Mouse (Mus musculus): ENCODE results near the gene Dnmt3l. TPM values are rescaled to one million over a fixed set of nuclear protein-coding genes. Genes with fewer than 3 reads are reported as not detected.
"Not testable (repeated sequence)": the region's sequence is repeated elsewhere in the genome, so short reads cannot be mapped to it uniquely, and the experiment has no call there.

Dnmt3l gene
- polyA plus RNA-seq, 1 experiment from 2014 or later = 0.36 TPM

DNA sequence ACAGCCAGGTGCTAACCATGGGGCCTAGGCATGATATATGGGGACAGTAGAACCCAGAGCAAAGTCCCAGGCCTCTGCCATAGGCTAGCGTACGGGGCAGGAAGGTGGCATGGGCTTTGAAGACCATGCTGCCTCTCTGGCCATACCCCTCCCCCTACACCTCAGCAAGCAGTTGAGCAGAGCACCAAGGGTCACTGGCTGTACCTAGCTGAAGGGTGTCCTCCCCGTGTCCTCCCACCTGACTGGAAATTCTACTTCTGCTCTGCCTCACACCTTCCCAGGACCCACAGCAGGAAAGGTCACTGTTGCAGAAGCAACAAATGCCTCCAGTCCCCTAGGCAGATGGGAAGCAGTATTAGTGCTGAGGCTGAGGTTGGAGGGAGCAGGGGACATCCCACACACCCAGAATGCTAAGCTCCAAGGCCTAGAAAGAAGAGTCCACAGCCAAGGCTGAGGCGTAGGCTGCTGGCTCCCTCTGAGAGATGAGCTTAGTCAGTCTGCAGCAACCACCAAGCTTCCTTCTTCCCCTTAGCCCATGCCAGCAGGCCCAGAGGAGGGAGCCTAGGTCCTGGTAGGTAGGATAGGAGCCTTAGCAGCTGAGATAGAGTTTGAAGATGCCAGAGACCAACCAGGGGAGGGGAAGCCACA lies 35.8 kb upstream of the Dnmt3l start:
- H3K9ac ChIP-seq (replicated peaks; ENCODE audit: low read depth) = no peak overlapping the region

GRCm38 (mm10) chr10:78007203-78007602 lies 34.5 kb upstream of the Dnmt3l start:
- H3K27me3 ChIP-seq (replicated peaks; ENCODE audit: insufficient read depth, low read length) = no peaks in the 10 kb centered on the region
- H3K4me3 ChIP-seq (ENCODE audit: low read depth, low read length) = no peak overlapping the region
- WGBS = 33% methylated on average over 7 of the region's 7 CpGs
- peaks cover 6% of the 10 kb centered on the region; the same call in 1 of the 2 replicates for H3K36me3 ChIP-seq (ENCODE audit: insufficient read depth, low read length)
- H3K4me2 ChIP-seq (replicated peaks; ENCODE audit: low read depth, low read length) = no peak overlapping the region
- no peak for TF ChIP-seq EP300 (IDR thresholded peaks at IDR 0.05)
- TF ChIP-seq CTCF (IDR thresholded peaks at IDR 0.05) = no peak
- DNase-seq (ENCODE audit: low spot score) (no peak), ATAC-seq (no peak)
- no peaks in the 10 kb centered on the region for H3K9me3 ChIP-seq (ENCODE audit: low read length)
- no peak overlapping the region for H3K27ac ChIP-seq (ENCODE audit: low read length)
- H3K4me1 ChIP-seq (ENCODE audit: insufficient read depth, low read depth, low read length) = peaks cover 12% of the 10 kb centered on the region; the same call in 1 of the 2 replicates
- no peak overlapping the region for H3K9ac ChIP-seq (replicated peaks; ENCODE audit: low read depth)

More for the DNA sequence above, 35.8 kb upstream of the Dnmt3l start:
- H3K27me3 ChIP-seq (replicated peaks; ENCODE audit: insufficient read depth, low read length) = no peaks in the 10 kb centered on the region
- peaks cover 16% of the 10 kb centered on the region for H3K36me3 ChIP-seq (ENCODE audit: insufficient read depth, low read length)
- peaks cover 12% of the 10 kb centered on the region; the same call in 1 of the 2 replicates for H3K4me1 ChIP-seq (ENCODE audit: insufficient read depth, low read depth, low read length)
- H3K27ac ChIP-seq (ENCODE audit: low read length) = no peak overlapping the region
- no peak overlapping the region for H3K4me2 ChIP-seq (replicated peaks; ENCODE audit: low read depth, low read length)
- TF ChIP-seq EP300 (IDR thresholded peaks at IDR 0.05) (no peak), CTCF (IDR thresholded peaks at IDR 0.05) (no peak)
- WGBS = 80% methylated on average over 4 of the region's 4 CpGs
- no peak for DNase-seq (ENCODE audit: low spot score)
- no peak overlapping the region for H3K4me3 ChIP-seq (ENCODE audit: low read depth, low read length)
- ATAC-seq = no peak
- no peaks in the 10 kb centered on the region for H3K9me3 ChIP-seq (ENCODE audit: low read length)

DNA sequence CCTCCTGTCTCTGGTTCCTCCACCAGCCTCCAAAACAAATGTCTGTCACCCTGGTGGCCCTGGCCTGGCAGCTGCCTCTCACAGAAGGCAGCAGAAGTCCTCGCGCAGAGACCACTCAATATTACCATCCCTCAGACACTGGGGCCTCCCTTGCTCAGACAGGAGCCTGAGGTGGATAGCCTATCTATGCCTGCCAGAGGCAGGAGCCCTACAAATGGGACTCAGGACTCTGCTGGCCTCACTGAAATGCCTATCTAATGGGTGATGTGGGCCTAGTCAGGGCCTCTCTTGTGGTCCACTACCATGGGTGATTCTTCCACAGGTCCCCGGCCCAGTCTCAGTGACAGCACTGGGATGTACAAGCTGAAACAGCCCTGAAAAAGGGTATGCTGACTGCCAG lies 33.6 kb upstream of the Dnmt3l start:
- no peaks in the 10 kb centered on the region for H3K9me3 ChIP-seq (ENCODE audit: low read length)
- no peak for TF ChIP-seq EP300 (IDR thresholded peaks at IDR 0.05)
- TF ChIP-seq CTCF (IDR thresholded peaks at IDR 0.05) = no peak
- DNase-seq (ENCODE audit: low spot score) = no peak
- H3K4me2 ChIP-seq (replicated peaks; ENCODE audit: low read depth, low read length) = peak overlapping the region; percentile 76
- H3K4me3 ChIP-seq (ENCODE audit: low read depth, low read length) = no peak overlapping the region
- 62% methylated on average over 3 of the region's 3 CpGs for WGBS
- peaks cover 12% of the 10 kb centered on the region; the same call in 1 of the 2 replicates for H3K4me1 ChIP-seq (ENCODE audit: insufficient read depth, low read depth, low read length)
- H3K27me3 ChIP-seq (replicated peaks; ENCODE audit: insufficient read depth, low read length) = no peaks in the 10 kb centered on the region
- H3K27ac ChIP-seq (ENCODE audit: low read length) = no peak overlapping the region
- H3K9ac ChIP-seq (replicated peaks; ENCODE audit: low read depth) = 0 out of 2 replicates have a peak overlapping the region, but pooled peaks have one; percentile 19
- no peaks in the 10 kb centered on the region for H3K36me3 ChIP-seq (ENCODE audit: insufficient read depth, low read length)
- no peak for ATAC-seq

DNA sequence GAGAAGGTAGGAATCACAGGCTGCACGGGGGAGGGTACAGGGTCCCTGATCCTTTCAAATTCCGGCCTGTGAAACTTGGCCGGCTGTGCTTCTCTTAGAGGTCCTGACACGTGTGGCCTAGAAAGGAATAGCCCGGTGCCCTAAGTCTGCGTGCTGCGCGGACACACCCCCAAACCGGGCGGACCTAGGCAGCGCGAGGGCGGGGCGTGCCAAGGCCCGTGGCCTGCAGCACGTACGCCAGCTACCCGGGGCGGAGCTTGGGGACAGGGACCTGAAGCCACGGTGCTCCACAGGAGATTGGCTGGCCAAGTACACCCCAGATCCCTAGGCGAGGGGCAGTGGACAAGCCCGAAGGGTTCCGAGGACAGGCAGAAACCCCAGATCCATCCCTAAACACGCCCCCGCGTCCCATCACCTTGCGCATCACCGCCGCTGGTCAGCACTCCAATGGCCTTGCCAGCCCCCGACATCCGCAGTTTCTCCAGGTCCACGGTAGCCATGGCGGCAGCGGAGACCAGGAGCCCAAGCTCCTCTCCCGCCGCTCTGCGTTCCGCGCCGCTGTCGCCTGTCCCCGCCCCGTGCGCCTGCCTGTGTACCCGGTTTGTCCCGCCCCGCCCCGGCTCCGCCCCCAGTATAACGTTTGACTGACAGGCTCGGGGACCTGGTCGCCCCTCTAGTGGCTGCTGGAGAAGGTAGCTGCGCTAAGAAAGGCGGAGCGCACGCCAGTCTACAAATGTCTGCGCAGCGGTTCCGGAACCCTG lies 32.4 kb upstream of the Dnmt3l start:
- TF ChIP-seq EP300 (IDR thresholded peaks at IDR 0.05) = no peak
- TF ChIP-seq CTCF (IDR thresholded peaks at IDR 0.05) = peak; percentile 83
- ATAC-seq (peak; percentile 98), DNase-seq (ENCODE audit: low spot score) (peak; percentile 97)
- no peaks in the 10 kb centered on the region for H3K36me3 ChIP-seq (ENCODE audit: insufficient read depth, low read length)
- H3K4me2 ChIP-seq (replicated peaks; ENCODE audit: low read depth, low read length) = peak overlapping the region; percentile 76
- peak overlapping the region; percentile 43 for H3K9ac ChIP-seq (replicated peaks; ENCODE audit: low read depth)
- no peaks in the 10 kb centered on the region for H3K9me3 ChIP-seq (ENCODE audit: low read length)
- H3K27ac ChIP-seq (ENCODE audit: low read length) = peak overlapping the region; percentile 91
- peak overlapping the region; percentile 85 for H3K4me3 ChIP-seq (ENCODE audit: low read depth, low read length)
- WGBS = under 1% methylated on average over 54 of the region's 59 CpGs
- no peaks in the 10 kb centered on the region for H3K27me3 ChIP-seq (replicated peaks; ENCODE audit: insufficient read depth, low read length)
- peaks cover 12% of the 10 kb centered on the region; the same call in 1 of the 2 replicates for H3K4me1 ChIP-seq (ENCODE audit: insufficient read depth, low read depth, low read length)

GRCm38 (mm10) chr10:78009945-78010293 lies 31.8 kb upstream of the Dnmt3l start, which contains the start of gene Pfkl:
TSS of gene Pfkl (minus strand) at chr10:78010083.
- peak within 1 kb of the TSS; percentile 43 for H3K9ac ChIP-seq (replicated peaks; ENCODE audit: low read depth)
- peak within 1 kb of the TSS; percentile 76 for H3K4me2 ChIP-seq (replicated peaks; ENCODE audit: low read depth, low read length)
- H3K27ac ChIP-seq (ENCODE audit: low read length) = peak within 1 kb of the TSS; percentile 91
- DNase-seq (ENCODE audit: low spot score) (peak; percentile 74), ATAC-seq (peak; percentile 28)
- no peaks in the 10 kb centered on the region for H3K27me3 ChIP-seq (replicated peaks; ENCODE audit: insufficient read depth, low read length)
- WGBS = 2% methylated on average over 9 of the region's 9 CpGs
- H3K9me3 ChIP-seq (ENCODE audit: low read length) = no peaks in the 10 kb centered on the region
- H3K36me3 ChIP-seq (ENCODE audit: insufficient read depth, low read length) = no peaks in the 10 kb centered on the region
- peaks cover 12% of the 10 kb centered on the region; the same call in 1 of the 2 replicates for H3K4me1 ChIP-seq (ENCODE audit: insufficient read depth, low read depth, low read length)
- H3K4me3 ChIP-seq (ENCODE audit: low read depth, low read length) = peak within 1 kb of the TSS; percentile 85
- TF ChIP-seq CTCF (IDR thresholded peaks at IDR 0.05) = no peak
- TF ChIP-seq EP300 (IDR thresholded peaks at IDR 0.05) = no peak

DNA sequence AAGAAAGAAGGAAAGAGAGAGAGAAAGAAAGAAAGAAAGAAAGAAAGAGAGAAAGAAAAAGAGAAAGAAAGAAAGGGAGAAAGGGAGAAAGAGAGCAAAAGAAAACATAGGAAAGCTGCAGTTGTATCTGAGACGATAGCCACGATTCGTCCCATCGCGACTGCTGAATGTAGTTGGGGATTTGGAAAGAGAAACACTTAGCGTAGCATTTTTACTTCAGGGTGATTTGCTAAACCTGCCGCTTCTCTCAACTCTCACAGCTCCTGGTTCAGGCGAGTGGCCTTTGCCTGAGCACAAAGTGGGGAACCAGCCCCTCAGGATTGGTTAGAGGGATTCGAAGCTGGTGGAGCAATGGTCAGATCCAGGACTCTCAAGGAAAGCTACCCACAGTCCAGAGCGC lies 31.4 kb upstream of the Dnmt3l start:
- 0 out of 2 replicates have a peak overlapping the region, but pooled peaks have one; percentile 2 for H3K9ac ChIP-seq (replicated peaks; ENCODE audit: low read depth)
- WGBS = 13% methylated on average over 10 of the region's 10 CpGs

DNA sequence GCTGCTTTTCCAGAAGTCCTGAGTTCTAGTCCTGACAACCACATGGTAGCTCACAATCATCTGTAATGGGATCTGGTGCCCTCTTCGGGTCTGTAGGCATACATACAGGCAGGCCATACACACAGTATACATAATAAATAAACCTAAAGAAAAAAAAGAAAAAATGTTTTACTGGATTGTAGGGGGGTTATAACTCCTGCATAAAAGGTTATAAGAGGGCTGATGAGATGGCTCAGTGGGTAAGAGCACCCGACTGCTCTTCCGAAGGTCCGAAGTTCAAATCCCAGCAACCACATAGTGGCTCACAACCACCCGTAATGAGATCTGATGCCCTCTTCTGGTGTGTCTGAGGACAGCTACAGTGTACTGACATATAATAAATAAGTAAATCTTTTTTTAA lies 30.6 kb upstream of the Dnmt3l start:
- not testable (repeated sequence) for H3K27me3 ChIP-seq (replicated peaks; ENCODE audit: insufficient read depth, low read length); DNase-seq (ENCODE audit: low spot score); H3K36me3 ChIP-seq (ENCODE audit: insufficient read depth, low read length); ATAC-seq; H3K4me2 ChIP-seq (replicated peaks; ENCODE audit: low read depth, low read length); H3K27ac ChIP-seq (ENCODE audit: low read length); H3K9ac ChIP-seq (replicated peaks; ENCODE audit: low read depth); H3K4me3 ChIP-seq (ENCODE audit: low read depth, low read length); H3K9me3 ChIP-seq (ENCODE audit: low read length)
- 87% methylated on average over 5 of the region's 5 CpGs for WGBS
- peaks cover 12% of the 10 kb centered on the region; the same call in 1 of the 2 replicates for H3K4me1 ChIP-seq (ENCODE audit: insufficient read depth, low read depth, low read length)

More for the DNA sequence above, 31.4 kb upstream of the Dnmt3l start:
- DNase-seq (ENCODE audit: low spot score) = no peak
- peak overlapping the region; percentile 10; the same call in 1 of the 2 replicates for H3K27ac ChIP-seq (ENCODE audit: low read length)
- no peak for TF ChIP-seq CTCF (IDR thresholded peaks at IDR 0.05)
- TF ChIP-seq EP300 (IDR thresholded peaks at IDR 0.05) = no peak
- H3K4me2 ChIP-seq (replicated peaks; ENCODE audit: low read depth, low read length) = peak overlapping the region; percentile 76
- no peaks in the 10 kb centered on the region for H3K27me3 ChIP-seq (replicated peaks; ENCODE audit: insufficient read depth, low read length)
- H3K4me3 ChIP-seq (ENCODE audit: low read depth, low read length) = peak overlapping the region; percentile 85; the same call in 1 of the 2 replicates
- no peak for ATAC-seq
- no peaks in the 10 kb centered on the region for H3K36me3 ChIP-seq (ENCODE audit: insufficient read depth, low read length)
- H3K9me3 ChIP-seq (ENCODE audit: low read length) = no peaks in the 10 kb centered on the region
- peaks cover 12% of the 10 kb centered on the region; the same call in 1 of the 2 replicates for H3K4me1 ChIP-seq (ENCODE audit: insufficient read depth, low read depth, low read length)
